Mouse (Mus musculus): ENCODE results near the gene Efna1. TPM values are rescaled to one million over a fixed set of nuclear protein-coding genes. Genes with fewer than 3 reads are reported as not detected.

The Efna1 gene
- polyA plus RNA-seq, 1 experiment from 2014 or later = 58.8 TPM

DNA sequence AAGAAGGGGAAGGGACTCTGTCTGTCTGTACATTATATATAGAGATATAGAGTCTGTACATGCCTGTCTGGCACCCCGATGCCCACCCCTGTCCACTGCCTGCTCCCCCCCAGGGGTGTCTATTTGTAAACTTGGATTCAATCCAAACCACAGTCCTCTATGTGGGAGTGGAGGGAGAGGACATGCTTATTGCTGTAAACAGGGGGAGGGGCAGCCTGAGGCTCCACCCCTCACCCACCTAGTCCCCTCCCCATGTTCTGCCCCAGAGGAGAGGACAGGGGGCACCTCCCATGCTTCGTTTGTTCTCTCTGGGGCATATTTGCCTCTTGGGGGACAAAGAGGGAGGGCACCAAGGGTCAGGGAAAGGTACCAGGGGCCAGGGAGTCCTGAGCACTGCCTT is 33.8 kb upstream of the Efna1 start:
- no peak for ATAC-seq (ENCODE audit: low FRiP score, low TSS enrichment)
- Histone ChIP-seq H3K36me3 (ENCODE audit: control insufficient read depth, insufficient read depth, low read length) (no peaks in the 10 kb centered on the region), H3K27me3 (ENCODE audit: control insufficient read depth, insufficient read depth, low read length) (peaks cover 17% of the 10 kb centered on the region), H3K9ac (ENCODE audit: low read depth, low read length) (peak overlapping the region; percentile 60; the same call in 1 of the 2 replicates), H3K4me3 (ENCODE audit: low read length) (peak overlapping the region; percentile 33; the same call in 1 of the 2 replicates), H3K27ac (ENCODE audit: low read depth, low read length) (no peak overlapping the region), H3K9me3 (ENCODE audit: control insufficient read depth, low read length) (no peaks in the 10 kb centered on the region), H3K4me2 (replicated peaks; ENCODE audit: low read depth, low read length) (peak overlapping the region; percentile 61; the same call in 1 of the 2 replicates), H3K4me1 (ENCODE audit: control insufficient read depth, insufficient read depth, low read length) (peaks cover 37% of the 10 kb centered on the region)
- 41% methylated on average over 2 of the region's 2 CpGs for WGBS

DNA sequence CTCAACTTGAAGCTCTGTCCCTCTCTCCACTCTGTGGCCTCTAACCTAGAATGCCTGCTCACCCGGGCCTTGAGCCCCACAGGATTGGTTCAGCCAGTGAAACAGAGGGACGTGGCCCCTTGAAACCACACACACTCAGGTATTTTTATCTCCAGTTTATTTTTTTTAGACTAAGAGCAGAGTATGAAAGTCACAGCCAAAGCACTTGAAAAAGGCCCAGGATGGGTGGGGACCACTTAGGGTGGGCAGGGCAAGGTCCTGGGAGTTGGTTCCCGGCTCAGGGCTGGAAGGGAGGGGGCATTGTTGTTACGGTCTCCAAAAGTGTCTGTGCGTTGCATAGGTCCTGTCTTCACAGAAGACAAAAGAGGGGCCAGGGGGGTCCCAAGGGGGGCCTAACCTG is 33.4 kb upstream of the Efna1 start:
- 74% methylated on average over 5 of the region's 5 CpGs for WGBS
- Histone ChIP-seq H3K4me1 (ENCODE audit: control insufficient read depth, insufficient read depth, low read length) (peaks cover 33% of the 10 kb centered on the region), H3K9ac (ENCODE audit: low read depth, low read length) (no peak overlapping the region), H3K9me3 (ENCODE audit: control insufficient read depth, low read length) (no peaks in the 10 kb centered on the region), H3K27me3 (ENCODE audit: control insufficient read depth, insufficient read depth, low read length) (peaks cover 14% of the 10 kb centered on the region), H3K36me3 (ENCODE audit: control insufficient read depth, insufficient read depth, low read length) (no peaks in the 10 kb centered on the region), H3K4me3 (ENCODE audit: low read length) (no peak overlapping the region), H3K27ac (ENCODE audit: low read depth, low read length) (no peak overlapping the region), H3K4me2 (replicated peaks; ENCODE audit: low read depth, low read length) (no peak overlapping the region)
- ATAC-seq (ENCODE audit: low FRiP score, low TSS enrichment) = no peak

DNA sequence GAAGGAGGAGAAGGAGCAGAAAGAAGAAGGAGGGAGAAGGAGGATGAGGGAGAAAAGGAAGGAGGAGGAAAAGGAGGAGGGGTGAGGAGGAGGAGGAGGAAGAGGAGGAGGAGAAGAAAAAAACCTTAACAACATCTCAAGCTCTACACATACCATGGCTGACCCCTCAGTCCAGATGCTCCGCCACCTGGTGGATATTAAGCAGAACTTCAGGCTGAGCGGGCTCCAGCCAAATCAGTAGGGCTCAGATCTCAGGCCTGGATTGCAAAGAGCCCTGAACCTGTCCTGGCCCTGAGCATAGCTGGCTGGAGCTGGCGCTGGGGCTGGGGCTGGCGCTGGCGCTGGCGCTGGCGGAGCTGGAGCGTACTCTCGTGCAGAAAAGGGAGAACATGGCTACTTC is 27.1 kb upstream of the Efna1 start:
- no peak overlapping the region for H3K4me2 ChIP-seq (replicated peaks; ENCODE audit: low read depth, low read length)
- no peak overlapping the region for H3K4me3 ChIP-seq (ENCODE audit: low read length)
- H3K4me1 ChIP-seq (ENCODE audit: control insufficient read depth, insufficient read depth, low read length) = peaks cover 8% of the 10 kb centered on the region; the same call in 1 of the 2 replicates
- no peaks in the 10 kb centered on the region for H3K36me3 ChIP-seq (ENCODE audit: control insufficient read depth, insufficient read depth, low read length)
- no peak overlapping the region for H3K9ac ChIP-seq (ENCODE audit: low read depth, low read length)
- 2% methylated on average over 9 of the region's 9 CpGs for WGBS
- H3K27ac ChIP-seq (ENCODE audit: low read depth, low read length) = no peak overlapping the region
- H3K9me3 ChIP-seq (ENCODE audit: control insufficient read depth, low read length) = no peaks in the 10 kb centered on the region
- no peaks in the 10 kb centered on the region for H3K27me3 ChIP-seq (ENCODE audit: control insufficient read depth, insufficient read depth, low read length)
- ATAC-seq (ENCODE audit: low FRiP score, low TSS enrichment) = peak; percentile 87

DNA sequence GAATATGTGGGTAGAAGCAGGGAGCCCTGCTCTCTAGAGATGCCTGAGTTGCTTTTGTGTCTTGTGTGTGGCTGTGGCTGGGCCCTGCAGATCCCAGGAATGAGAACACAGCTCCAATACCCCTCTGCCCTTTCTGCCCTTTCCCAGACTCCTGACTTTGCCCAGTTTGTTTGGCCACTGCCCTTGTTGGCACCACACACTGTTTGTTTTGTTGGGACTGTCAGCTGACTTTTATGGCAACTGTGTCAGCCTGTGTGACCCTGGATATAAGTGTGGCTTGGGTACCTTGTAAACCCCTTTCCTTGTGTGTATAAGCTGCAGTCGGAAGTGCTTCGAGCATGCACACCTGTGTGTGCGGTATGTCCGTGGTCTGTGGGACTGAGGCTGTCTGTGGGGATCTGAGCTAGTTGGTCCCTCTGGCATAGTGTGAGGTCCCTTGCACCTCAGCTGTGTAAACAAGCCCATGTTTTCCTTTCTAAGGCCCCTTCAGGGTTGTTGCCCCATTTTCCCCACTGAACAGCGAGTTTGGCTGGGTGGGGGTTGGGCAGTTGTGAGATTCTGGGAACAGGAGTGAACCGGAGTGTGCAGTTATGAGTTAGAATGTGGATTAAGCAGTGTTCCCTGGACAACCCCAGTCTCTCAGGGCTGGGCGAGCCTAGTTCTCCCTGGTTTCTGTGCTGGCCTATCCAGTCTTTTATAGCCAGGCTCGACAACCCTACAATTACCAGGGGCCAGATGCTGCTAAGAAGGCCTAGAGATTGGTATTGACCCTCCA is 24.8 kb upstream of the Efna1 start:
- Histone ChIP-seq H3K27me3 (ENCODE audit: control insufficient read depth, insufficient read depth, low read length) (no peaks in the 10 kb centered on the region), H3K27ac (ENCODE audit: low read depth, low read length) (no peak overlapping the region), H3K36me3 (ENCODE audit: control insufficient read depth, insufficient read depth, low read length) (no peaks in the 10 kb centered on the region), H3K4me1 (ENCODE audit: control insufficient read depth, insufficient read depth, low read length) (peaks cover 8% of the 10 kb centered on the region; the same call in 1 of the 2 replicates), H3K9me3 (ENCODE audit: control insufficient read depth, low read length) (no peaks in the 10 kb centered on the region), H3K9ac (ENCODE audit: low read depth, low read length) (no peak overlapping the region), H3K4me2 (replicated peaks; ENCODE audit: low read depth, low read length) (no peak overlapping the region), H3K4me3 (ENCODE audit: low read length) (no peak overlapping the region)
- 42% methylated on average over 8 of the region's 8 CpGs for WGBS
- no peak for ATAC-seq (ENCODE audit: low FRiP score, low TSS enrichment)

DNA sequence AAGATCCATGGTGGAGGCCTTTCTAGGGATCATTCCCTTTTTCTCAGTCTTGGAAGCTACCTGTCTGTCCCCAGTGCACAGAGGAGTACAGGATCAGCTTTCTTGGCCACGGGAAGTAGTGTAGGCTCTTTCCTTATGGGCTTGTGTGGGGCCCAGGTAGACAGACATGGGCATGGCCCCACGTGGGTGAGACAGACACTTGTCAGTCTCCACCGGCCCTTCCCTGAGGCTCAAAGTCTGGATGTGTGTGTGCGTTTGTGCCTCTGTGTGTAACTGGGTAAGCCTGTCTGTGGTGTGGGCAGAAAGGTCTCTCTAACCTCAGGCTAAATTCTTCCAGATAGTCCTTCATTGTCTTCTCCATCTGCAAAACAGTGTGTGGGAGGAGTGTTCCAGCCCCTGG is 24.2 kb upstream of the Efna1 start:
- Histone ChIP-seq H3K4me1 (ENCODE audit: control insufficient read depth, insufficient read depth, low read length) (peaks cover 8% of the 10 kb centered on the region; the same call in 1 of the 2 replicates), H3K4me3 (ENCODE audit: low read length) (no peak overlapping the region), H3K27ac (ENCODE audit: low read depth, low read length) (no peak overlapping the region), H3K9me3 (ENCODE audit: control insufficient read depth, low read length) (no peaks in the 10 kb centered on the region), H3K36me3 (ENCODE audit: control insufficient read depth, insufficient read depth, low read length) (no peaks in the 10 kb centered on the region), H3K9ac (ENCODE audit: low read depth, low read length) (no peak overlapping the region), H3K27me3 (ENCODE audit: control insufficient read depth, insufficient read depth, low read length) (no peaks in the 10 kb centered on the region), H3K4me2 (replicated peaks; ENCODE audit: low read depth, low read length) (no peak overlapping the region)
- WGBS = 68% methylated on average over 4 of the region's 4 CpGs
- ATAC-seq (ENCODE audit: low FRiP score, low TSS enrichment) = no peak

DNA sequence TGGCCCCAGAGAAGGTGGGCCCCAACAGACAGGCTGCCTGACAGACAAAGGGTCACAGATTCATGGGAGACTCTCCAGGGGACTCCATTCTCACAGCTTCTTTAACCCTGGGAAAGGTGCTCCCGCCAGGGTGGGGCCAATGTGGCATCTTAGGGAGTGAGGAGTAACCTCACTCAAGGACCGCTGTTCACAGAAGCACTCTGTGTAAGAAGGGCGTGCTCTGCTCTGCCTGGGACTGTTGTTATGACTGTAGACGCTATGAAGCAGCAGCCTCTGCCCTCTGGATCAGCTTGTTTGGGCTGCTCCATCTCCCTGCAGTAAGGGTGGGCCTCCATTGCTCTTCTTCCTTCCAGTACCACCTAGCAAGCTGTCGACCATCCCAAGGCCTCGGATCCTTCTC is 23.5 kb upstream of the Efna1 start:
- ATAC-seq (ENCODE audit: low FRiP score, low TSS enrichment) = no peak
- WGBS = 69% methylated on average over 6 of the region's 6 CpGs
- no peaks in the 10 kb centered on the region for H3K9me3 ChIP-seq (ENCODE audit: control insufficient read depth, low read length)

DNA sequence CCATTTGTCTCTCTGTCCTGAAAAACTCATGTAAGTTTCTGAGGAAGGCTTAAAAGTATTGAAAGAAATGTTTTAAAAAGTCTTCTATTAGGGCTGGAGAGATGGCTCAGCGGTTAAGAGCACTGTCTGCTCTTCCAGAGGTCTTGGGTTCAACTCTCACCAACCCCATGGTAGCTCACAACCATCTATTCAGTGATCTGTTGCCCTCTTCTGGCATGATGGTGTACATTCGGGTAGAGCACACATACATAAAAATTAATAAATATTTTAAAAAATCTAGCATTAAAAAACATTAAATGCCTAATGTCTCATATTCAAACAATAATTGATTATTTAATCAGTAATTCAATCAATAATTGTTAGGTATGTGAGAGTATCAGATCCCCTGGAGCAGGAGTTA is 19.6 kb upstream of the Efna1 start:
- 63% methylated on average over 2 of the region's 2 CpGs for WGBS
- no peaks in the 10 kb centered on the region for H3K9me3 ChIP-seq (ENCODE audit: control insufficient read depth, low read length)
- no peak overlapping the region for H3K4me3 ChIP-seq (ENCODE audit: low read length)
- H3K27me3 ChIP-seq (ENCODE audit: control insufficient read depth, insufficient read depth, low read length) = no peaks in the 10 kb centered on the region
- peaks cover 4% of the 10 kb centered on the region; the same call in 1 of the 2 replicates for H3K4me1 ChIP-seq (ENCODE audit: control insufficient read depth, insufficient read depth, low read length)
- no peak for ATAC-seq (ENCODE audit: low FRiP score, low TSS enrichment)
- H3K9ac ChIP-seq (ENCODE audit: low read depth, low read length) = no peak overlapping the region
- H3K36me3 ChIP-seq (ENCODE audit: control insufficient read depth, insufficient read depth, low read length) = no peaks in the 10 kb centered on the region
- H3K27ac ChIP-seq (ENCODE audit: low read depth, low read length) = no peak overlapping the region
- no peak overlapping the region for H3K4me2 ChIP-seq (replicated peaks; ENCODE audit: low read depth, low read length)

More for the DNA sequence above, 23.5 kb upstream of the Efna1 start:
- H3K36me3 ChIP-seq (ENCODE audit: control insufficient read depth, insufficient read depth, low read length) = no peaks in the 10 kb centered on the region
- no peaks in the 10 kb centered on the region for H3K27me3 ChIP-seq (ENCODE audit: control insufficient read depth, insufficient read depth, low read length)
- H3K4me3 ChIP-seq (ENCODE audit: low read length) = no peak overlapping the region
- no peak overlapping the region for H3K9ac ChIP-seq (ENCODE audit: low read depth, low read length)
- H3K27ac ChIP-seq (ENCODE audit: low read depth, low read length) = no peak overlapping the region
- no peak overlapping the region for H3K4me2 ChIP-seq (replicated peaks; ENCODE audit: low read depth, low read length)
- peaks cover 8% of the 10 kb centered on the region; the same call in 1 of the 2 replicates for H3K4me1 ChIP-seq (ENCODE audit: control insufficient read depth, insufficient read depth, low read length)

DNA sequence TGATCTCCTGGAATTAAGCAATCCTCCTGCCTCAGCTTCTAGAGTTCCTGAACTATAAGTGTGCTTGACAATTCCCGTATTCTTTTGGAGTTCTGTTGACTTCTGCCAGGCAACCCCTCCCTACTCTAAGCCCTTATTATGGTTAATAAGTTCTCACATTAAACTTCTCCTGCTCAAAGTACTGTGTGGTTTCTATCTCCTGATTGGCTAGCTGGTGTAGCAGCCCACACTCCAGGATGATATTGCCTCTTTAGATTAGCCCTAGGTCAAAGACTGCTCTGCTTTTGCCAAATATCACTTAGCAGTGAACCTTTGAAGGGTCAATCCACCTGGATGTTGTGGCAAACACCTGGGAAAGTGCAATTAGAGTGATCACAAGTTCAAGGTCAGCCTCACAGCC is 19.1 kb upstream of the Efna1 start:
- WGBS = 40% methylated on average over 1 of the region's 1 CpGs
- H3K4me1 ChIP-seq (ENCODE audit: control insufficient read depth, insufficient read depth, low read length) = no peaks in the 10 kb centered on the region
- H3K9ac ChIP-seq (ENCODE audit: low read depth, low read length) = 0 out of 2 replicates have a peak overlapping the region, but pooled peaks have one; percentile 31
- H3K27me3 ChIP-seq (ENCODE audit: control insufficient read depth, insufficient read depth, low read length) = no peaks in the 10 kb centered on the region
- no peaks in the 10 kb centered on the region for H3K36me3 ChIP-seq (ENCODE audit: control insufficient read depth, insufficient read depth, low read length)
- ATAC-seq (ENCODE audit: low FRiP score, low TSS enrichment) = no peak
- no peak overlapping the region for H3K27ac ChIP-seq (ENCODE audit: low read depth, low read length)
- peak overlapping the region; percentile 31; the same call in 1 of the 2 replicates for H3K4me3 ChIP-seq (ENCODE audit: low read length)
- H3K9me3 ChIP-seq (ENCODE audit: control insufficient read depth, low read length) = no peaks in the 10 kb centered on the region
- peak overlapping the region; percentile 48 for H3K4me2 ChIP-seq (replicated peaks; ENCODE audit: low read depth, low read length)

DNA sequence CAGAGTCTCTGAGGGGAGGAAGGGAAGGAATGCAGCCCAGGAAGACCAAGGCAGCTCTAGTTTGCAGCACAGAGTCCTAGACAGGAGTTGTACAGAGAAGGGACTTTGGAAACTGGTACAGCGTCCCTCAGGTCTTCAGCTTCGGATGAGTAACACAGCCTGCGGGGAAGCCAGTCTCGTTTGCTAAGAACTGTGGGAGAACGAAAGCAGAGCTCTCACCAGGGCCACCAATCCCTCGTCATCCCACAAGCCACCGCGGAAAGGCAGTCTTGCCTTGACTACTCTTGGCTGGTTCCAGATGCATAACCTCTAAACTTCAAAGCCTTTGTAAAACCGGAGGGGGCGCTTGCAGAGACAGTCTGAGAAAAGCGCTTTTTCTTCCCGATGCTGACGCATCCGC is 18.6 kb upstream of the Efna1 start:
- Histone ChIP-seq H3K36me3 (ENCODE audit: control insufficient read depth, insufficient read depth, low read length) (no peaks in the 10 kb centered on the region), H3K9me3 (ENCODE audit: control insufficient read depth, low read length) (no peaks in the 10 kb centered on the region), H3K9ac (ENCODE audit: low read depth, low read length) (peak overlapping the region; percentile 31), H3K4me1 (ENCODE audit: control insufficient read depth, insufficient read depth, low read length) (no peaks in the 10 kb centered on the region), H3K27ac (ENCODE audit: low read depth, low read length) (no peak overlapping the region), H3K4me2 (replicated peaks; ENCODE audit: low read depth, low read length) (peak overlapping the region; percentile 48), H3K27me3 (ENCODE audit: control insufficient read depth, insufficient read depth, low read length) (no peaks in the 10 kb centered on the region), H3K4me3 (ENCODE audit: low read length) (peak overlapping the region; percentile 31)
- peak; percentile 70 for ATAC-seq (ENCODE audit: low FRiP score, low TSS enrichment)
- WGBS = under 1% methylated on average over 14 of the region's 14 CpGs
